Mouse (Mus musculus): ENCODE measurements around the gene Tectb.

Gene Tectb

GRCm38 (mm10) chr19:55207746-55208538, 27.4 kb downstream of the Tectb start:
- peak; percentile 39 for DNase-seq (ENCODE audit: low read depth, low spot score)

- DNase-seq (ENCODE audit: low read depth, low spot score) = no peak
Measured at GRCm38 (mm10) chr19:55208654-55209053, 28.1 kb downstream of the Tectb start.

GRCm38 (mm10) chr19:55209084-55209483, 28.6 kb downstream of the Tectb start:
- DNase-seq (ENCODE audit: low read depth, low spot score) = no peak

- no peak for DNase-seq (ENCODE audit: low read depth, low spot score)
Measured at GRCm38 (mm10) chr19:55211698-55212097, 31.2 kb downstream of the Tectb start.

GRCm38 (mm10) chr19:55213617-55214340, 33.2 kb downstream of the Tectb start:
- DNase-seq (ENCODE audit: low read depth, low spot score) = no peak

- no peak for DNase-seq (ENCODE audit: low read depth, low spot score)
Measured at GRCm38 (mm10) chr19:55216876-55217275, 36.3 kb downstream of the Tectb start.

- no peak for DNase-seq (ENCODE audit: low read depth, low spot score)
Measured at GRCm38 (mm10) chr19:55217365-55217764, 36.8 kb downstream of the Tectb start.

- DNase-seq (ENCODE audit: low read depth, low spot score) = peak; percentile 90
Measured at GRCm38 (mm10) chr19:55218192-55218739, 37.7 kb downstream of the Tectb start.

GRCm38 (mm10) chr19:55218741-55219221, 38.2 kb downstream of the Tectb start:
- no peak for DNase-seq (ENCODE audit: low read depth, low spot score)

- DNase-seq (ENCODE audit: low read depth, low spot score) = no peak
Measured at GRCm38 (mm10) chr19:55219359-55219758, 38.8 kb downstream of the Tectb start.

- no peak for DNase-seq (ENCODE audit: low read depth, low spot score)
Measured at GRCm38 (mm10) chr19:55221208-55221607, 40.7 kb downstream of the Tectb start.

- DNase-seq (ENCODE audit: low read depth, low spot score) = no peak
Measured at GRCm38 (mm10) chr19:55222268-55222667, 41.7 kb downstream of the Tectb start.

- peak; percentile 64 for DNase-seq (ENCODE audit: low read depth, low spot score)
Measured at GRCm38 (mm10) chr19:55226621-55227020, 46.1 kb downstream of the Tectb start.

GRCm38 (mm10) chr19:55227135-55227534, 46.6 kb downstream of the Tectb start:
- peak; percentile 35 for DNase-seq (ENCODE audit: low read depth, low spot score)

- DNase-seq (ENCODE audit: low read depth, low spot score) = no peak
Measured at GRCm38 (mm10) chr19:55231081-55231480, 50.5 kb downstream of the Tectb start.

GRCm38 (mm10) chr19:55232136-55232535, 51.6 kb downstream of the Tectb start:
- peak; percentile 15 for DNase-seq (ENCODE audit: low read depth, low spot score)

- no peak for DNase-seq (ENCODE audit: low read depth, low spot score)
Measured at GRCm38 (mm10) chr19:55236026-55236425, 55.5 kb downstream of the Tectb start.

- no peak for DNase-seq (ENCODE audit: low read depth, low spot score)
Measured at GRCm38 (mm10) chr19:55236564-55236963, 56.0 kb downstream of the Tectb start.

- DNase-seq (ENCODE audit: low read depth, low spot score) = no peak
Measured at GRCm38 (mm10) chr19:55239766-55240426, 59.4 kb downstream of the Tectb start.

- DNase-seq (ENCODE audit: low read depth, low spot score) = no peak
Measured at GRCm38 (mm10) chr19:55241186-55241645, 60.7 kb downstream of the Tectb start, which contains the start of gene Gucy2g. Gene Gucy2g (minus strand): TSS chr19:55241236.

- DNase-seq (ENCODE audit: low read depth, low spot score) = peak; percentile 32
Measured at GRCm38 (mm10) chr19:55244791-55245231, 64.3 kb downstream of the Tectb start.

Measured in ZHBTc4 (cell line).